Mouse (Mus musculus): ENCODE results near the gene Ttll8.

GRCm38 (mm10) chr15:88874061-88874460, 80.2 kb downstream of the Ttll8 start:
- TF ChIP-seq CTCF (IDR thresholded peaks at IDR 0.05; ENCODE audit: low read depth, low read length) (no peak), POLR2A (IDR thresholded peaks at IDR 0.05; ENCODE audit: borderline replicate concordance, low read depth, low read length) (no peak)
